Mouse (Mus musculus) stomach, postnatal 0 days (tissue): Measurements from ENCODE around the gene Kifc1. TPM values are rescaled to one million over a fixed set of nuclear protein-coding genes. Genes with fewer than 3 reads are reported as not detected.

Experiments used
- ATAC-seq: fragments of 200-750 bp; cut with Nextera tagmentation; 2 replicates; pipeline ENCODE4 v1.8.0; 2017; ENCODE audit not compliant: low FRiP score, low TSS enrichment
- DNase-seq: peaks from one replicate; pipeline ENCODE4 v3.0.0-alpha.2; 2016; ENCODE audit warnings: low spot score
- H3K27ac ChIP-seq: fragments of 300-500 bp; sonication (generic); replicated peaks from 2 replicates; pipeline ENCODE4 v1.5.1; 2014; ENCODE audit warnings: mild to moderate bottlenecking, control low read depth
- H3K27me3 ChIP-seq: fragments of 300-500 bp; sonication (generic); 2 replicates; pipeline ENCODE4 v1.6.1; 2014; ENCODE audit warnings: low read length; ENCODE audit not compliant: control insufficient read depth, insufficient read depth
- H3K36me3 ChIP-seq: fragments of 300-500 bp; sonication (generic); 2 replicates; pipeline ENCODE4 v1.6.1; 2014; ENCODE audit warnings: low read length, mixed read lengths; ENCODE audit not compliant: control insufficient read depth, insufficient read depth
- H3K4me1 ChIP-seq: fragments of 300-500 bp; sonication (generic); replicated peaks from 2 replicates; pipeline ENCODE4 v1.6.1; 2014; ENCODE audit warnings: antibody characterized with exemption; ENCODE audit not compliant: control insufficient read depth, insufficient read depth
- H3K4me2 ChIP-seq: fragments of 300-500 bp; sonication (generic); replicated peaks from 2 replicates; pipeline ENCODE4 v1.6.1; 2014; ENCODE audit warnings: low read depth, mild to moderate bottlenecking, control low read depth, moderate library complexity
- H3K4me3 ChIP-seq: fragments of 300-500 bp; sonication (generic); 2 replicates; pipeline ENCODE4 v1.5.1; 2014; ENCODE audit warnings: low read depth, low read length, control low read depth
- H3K9ac ChIP-seq: fragments of 300-500 bp; sonication (generic); 2 replicates; pipeline ENCODE4 v1.6.1; 2014; ENCODE audit warnings: mild to moderate bottlenecking, low read length, control low read depth, mixed read lengths
- H3K9me3 ChIP-seq: fragments of 300-500 bp; sonication (generic); 2 replicates; pipeline ENCODE4 v1.6.1; 2016; ENCODE audit warnings: low read length; ENCODE audit not compliant: control insufficient read depth
- CTCF ChIP-seq: IDR thresholded peaks from 2 replicates; pipeline ENCODE4 v1.5.1; 2016; ENCODE audit warnings: antibody characterized with exemption, low read depth, mild to moderate bottlenecking, moderate library complexity
- EP300 ChIP-seq: optimal IDR thresholded peaks from 2 replicates; pipeline ENCODE3; 2016; ENCODE audit warnings: antibody characterized with exemption
- WGBS: fragments of 180-500 bp; shearing (Covaris S2); extraction: QIAGEN DNeasy Blood & Tissue Kit; methylation state at CpG from one replicate; pipeline ENCODE4 v1.1.7; 2014; 5-methylcytosine and 5-hydroxymethylcytosine counted together
- polyA plus RNA-seq: library from polyadenylated mRNA; unstranded; fragments of >200 nt; fragmentation: Nextera tagmentation; extraction: Ambion mirVana; gene quantifications from 2 replicates; pipeline ENCODE4 v1.2.1, GENCODE M21; 2015

Kifc1 gene
- polyA plus RNA-seq, 1 experiment from 2014 or later = 1.7 TPM

DNA sequence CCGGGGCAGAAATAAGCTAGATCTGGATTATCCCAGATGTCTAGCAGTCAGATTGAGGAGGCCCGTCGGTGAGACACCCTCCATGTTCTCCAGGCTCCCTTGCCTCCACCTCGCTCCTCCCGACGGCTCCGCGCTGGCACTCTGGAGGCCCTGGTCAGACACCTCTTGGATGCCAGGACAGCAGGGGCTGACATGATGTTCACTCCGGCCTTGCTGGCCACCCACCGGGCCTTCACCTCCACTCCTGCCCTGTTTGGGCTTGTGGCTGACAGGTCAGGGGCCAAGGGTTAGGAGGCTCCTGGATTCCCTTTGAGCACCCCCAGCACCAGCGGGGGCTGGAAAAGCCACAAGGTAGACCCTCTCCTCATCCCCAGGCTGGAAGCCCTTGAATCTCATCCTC, 41.5 kb upstream of the Kifc1 start:
- Histone ChIP-seq H3K4me1 (0 out of 2 replicates have a peak, but pooled peaks cover 3% of the 10 kb centered on the region), H3K9me3 (no peaks in the 10 kb centered on the region), H3K9ac (no peak overlapping the region), H3K36me3 (peaks cover 5% of the 10 kb centered on the region; the same call in 1 of the 2 replicates), H3K27me3 (no peaks in the 10 kb centered on the region), H3K4me2 (no peak overlapping the region), H3K4me3 (no peak overlapping the region), H3K27ac (no peak overlapping the region)
- no peak for TF ChIP-seq EP300
- TF ChIP-seq CTCF = no peak
- ATAC-seq (no peak), DNase-seq (no peak)
- 92% methylated on average over 11 of the region's 11 CpGs for WGBS

DNA sequence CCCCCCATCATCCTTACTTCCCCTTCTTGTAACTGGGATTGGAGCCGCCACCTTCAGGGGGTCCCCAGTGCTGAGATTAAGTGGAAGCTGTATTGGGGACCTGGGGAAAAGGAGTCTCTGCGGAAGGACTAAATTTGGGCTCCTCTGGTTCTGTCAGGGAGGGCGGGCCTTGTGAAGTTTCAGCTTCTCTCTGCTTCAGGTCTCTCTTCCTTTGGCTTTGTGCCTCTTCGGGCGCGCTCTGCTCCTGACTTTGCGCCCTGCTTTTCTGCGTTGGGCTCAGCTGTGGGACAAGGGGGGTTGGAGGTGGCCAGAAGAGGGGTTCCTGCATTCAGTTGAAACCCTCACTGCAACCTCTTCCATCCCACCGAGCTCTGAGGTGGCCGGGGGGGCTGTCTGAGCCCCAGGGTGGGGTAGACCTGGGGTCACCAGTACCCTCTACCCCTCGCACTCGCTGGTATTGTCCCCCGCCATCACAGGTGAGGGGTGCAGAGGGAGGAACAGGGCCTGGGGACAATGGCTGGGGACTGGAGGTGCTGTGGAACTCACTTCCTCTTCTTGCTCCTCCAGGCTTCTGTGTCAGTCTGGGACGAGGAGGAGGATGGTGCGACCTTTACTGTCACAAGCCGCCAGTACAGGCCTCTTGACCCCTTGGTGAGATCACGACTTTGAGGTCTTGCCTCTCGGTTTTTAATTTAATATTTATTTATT, 40.9 kb upstream of the Kifc1 start:
- H3K4me1 ChIP-seq = 0 out of 2 replicates have a peak, but pooled peaks cover 3% of the 10 kb centered on the region
- peak overlapping the region; percentile 100 for H3K4me2 ChIP-seq
- WGBS = 41% methylated on average over 18 of the region's 18 CpGs
- H3K27ac ChIP-seq = peak overlapping the region; percentile 93; the same call in 1 of the 2 replicates
- H3K9ac ChIP-seq = peak overlapping the region; percentile 82
- H3K27me3 ChIP-seq = no peaks in the 10 kb centered on the region
- ATAC-seq (no peak), DNase-seq (no peak)
- H3K4me3 ChIP-seq = peak overlapping the region; percentile 84
- TF ChIP-seq CTCF = no peak
- TF ChIP-seq EP300 = no peak
- H3K36me3 ChIP-seq = peaks cover 5% of the 10 kb centered on the region; the same call in 1 of the 2 replicates
- no peaks in the 10 kb centered on the region for H3K9me3 ChIP-seq

DNA sequence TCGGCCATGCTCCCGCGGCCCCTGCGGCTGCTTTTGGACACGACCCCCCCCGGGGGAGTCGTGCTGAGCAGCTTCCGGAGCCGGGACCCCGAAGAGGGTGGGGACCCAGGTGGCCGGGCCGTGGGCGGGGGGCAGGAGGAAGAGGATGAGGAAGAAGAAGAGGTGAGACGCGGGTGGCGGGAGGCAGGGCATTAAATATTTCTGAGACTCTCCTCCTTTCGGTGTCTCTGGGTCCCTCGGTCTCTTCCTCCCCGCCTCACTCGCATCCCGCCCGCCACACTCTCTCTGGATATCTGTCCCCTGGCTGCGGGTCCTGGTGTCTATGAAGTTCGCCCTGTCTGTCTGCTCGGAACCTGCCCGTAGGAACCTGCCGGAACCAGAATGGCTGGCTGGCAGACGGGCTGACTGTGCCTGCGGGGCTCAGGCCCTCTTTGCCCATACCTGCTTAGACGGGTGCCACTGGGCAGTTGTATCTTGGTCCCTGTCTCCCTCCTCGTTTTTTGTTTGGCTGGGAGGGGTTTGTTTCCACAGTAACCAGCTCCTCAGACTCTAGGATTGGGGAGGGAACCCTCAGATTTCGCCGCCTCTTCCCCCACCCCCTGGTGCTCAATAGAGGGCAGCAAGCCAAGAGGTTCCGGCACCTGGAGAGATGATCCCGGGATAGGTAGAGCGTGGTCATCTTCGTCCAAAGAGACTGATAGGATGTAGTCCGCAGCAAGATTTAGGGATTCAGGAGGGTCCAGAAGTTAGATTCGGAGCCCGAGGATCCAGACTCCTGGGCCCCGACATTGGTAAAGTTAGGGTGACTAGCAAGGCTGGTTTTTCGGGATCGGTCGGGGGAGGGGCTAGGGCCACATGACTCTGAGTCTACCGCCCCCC, 40.1 kb upstream of the Kifc1 start:
- TF ChIP-seq CTCF = peak; percentile 20
- TF ChIP-seq EP300 = no peak
- H3K4me1 ChIP-seq = 0 out of 2 replicates have a peak, but pooled peaks cover 3% of the 10 kb centered on the region
- H3K9me3 ChIP-seq = no peaks in the 10 kb centered on the region
- no peaks in the 10 kb centered on the region for H3K27me3 ChIP-seq
- H3K9ac ChIP-seq = peak overlapping the region; percentile 82
- peak overlapping the region; percentile 100 for H3K4me2 ChIP-seq
- WGBS = 0% methylated on average over 40 of the region's 45 CpGs
- DNase-seq (peak; percentile 60), ATAC-seq (0 out of 2 replicates have a peak, but pooled peaks have one; percentile 15)
- H3K27ac ChIP-seq = peak overlapping the region; percentile 93
- H3K36me3 ChIP-seq = peaks cover 8% of the 10 kb centered on the region
- peak overlapping the region; percentile 84 for H3K4me3 ChIP-seq

DNA sequence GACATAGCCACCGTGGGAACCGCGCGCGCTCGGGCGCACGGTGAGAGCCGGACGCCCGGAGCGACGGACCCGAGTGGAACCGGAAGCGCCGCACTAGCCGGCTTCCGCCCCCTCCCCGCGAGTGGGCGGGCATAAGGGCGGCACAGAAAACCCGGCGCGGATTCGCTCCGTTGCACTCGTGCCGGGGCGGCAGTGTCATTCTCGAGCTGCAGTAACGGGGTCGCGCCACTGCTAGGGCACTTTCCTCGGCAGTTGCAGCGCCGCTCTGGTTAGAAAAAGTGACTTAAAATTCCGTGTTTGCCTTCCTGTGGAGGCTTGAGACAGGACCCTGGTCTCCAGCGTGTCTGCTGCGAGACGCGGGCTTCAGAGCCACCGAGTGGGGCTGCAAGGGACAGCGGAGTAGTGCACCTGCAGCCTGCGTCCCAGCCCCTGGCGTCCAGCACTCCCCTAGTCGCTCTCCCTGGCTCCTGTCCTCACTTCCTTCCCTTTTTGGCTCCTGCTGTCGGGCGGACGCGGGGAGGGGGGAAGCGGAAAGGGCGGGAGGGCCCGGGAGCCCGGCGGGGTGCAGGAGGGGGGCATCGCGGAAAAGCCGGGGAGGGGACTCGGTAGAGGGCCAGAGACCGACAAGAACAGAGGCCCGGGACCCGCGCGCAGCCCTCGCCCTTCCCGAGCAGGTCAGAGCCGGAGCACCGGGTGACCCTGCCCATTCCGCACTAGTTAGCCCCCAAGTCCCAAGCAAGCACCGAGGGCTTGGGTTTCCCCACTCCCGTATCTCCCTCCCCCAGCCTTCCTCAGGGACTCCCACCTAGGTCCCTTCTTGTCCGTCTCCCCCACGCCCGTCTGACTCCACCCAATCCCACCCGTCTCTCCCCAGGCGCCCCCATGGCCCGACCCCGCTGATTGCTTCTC, 39.2 kb upstream of the Kifc1 start, which contains the start of gene Rgl2:
Rgl2 (plus strand) TSS at position 173 of the 909 bp plus-strand sequence.
- peak within 1 kb of the TSS; percentile 84 for H3K4me3 ChIP-seq
- H3K27ac ChIP-seq = peak within 1 kb of the TSS; percentile 93
- H3K4me1 ChIP-seq = 0 out of 2 replicates have a peak, but pooled peaks cover 3% of the 10 kb centered on the region
- under 1% methylated on average over 65 of the region's 80 CpGs for WGBS
- ATAC-seq = peak; percentile 87
- peak within 1 kb of the TSS; percentile 100 for H3K4me2 ChIP-seq
- no peaks in the 10 kb centered on the region for H3K27me3 ChIP-seq
- DNase-seq = peak; percentile 95
- H3K9ac ChIP-seq = peak within 1 kb of the TSS; percentile 82
- H3K36me3 ChIP-seq = peaks cover 12% of the 10 kb centered on the region
- TF ChIP-seq EP300 = peak; percentile 48
- TF ChIP-seq CTCF = peak; percentile 51
- no peaks in the 10 kb centered on the region for H3K9me3 ChIP-seq
